Mouse (Mus musculus): ENCODE results near the gene Pomp. TPM values are rescaled to one million over a fixed set of nuclear protein-coding genes. Genes with fewer than 3 reads are reported as not detected.
A peak's percentile ranks its signal among the peaks of the same experiment; 100 is the strongest.

Pomp gene
- polyA plus RNA-seq, 1 experiment: 68.6 TPM

GRCm38 (mm10) chr5:147888313-147889297 is 28.3 kb downstream of the Pomp start:
- Histone ChIP-seq H3K4me1 (replicated peaks; ENCODE audit: control insufficient read depth, insufficient read depth, low read length) (no peaks in the 10 kb centered on the region), H3K27me3 (ENCODE audit: control insufficient read depth, insufficient read depth, low read length) (no peaks in the 10 kb centered on the region), H3K4me3 (ENCODE audit: control insufficient read depth, insufficient read depth, low read length) (no peak overlapping the region), H3K27ac (ENCODE audit: control insufficient read depth, insufficient read depth, low read length) (no peak overlapping the region), H3K36me3 (ENCODE audit: control insufficient read depth, insufficient read depth, low read length) (no peaks in the 10 kb centered on the region)
- WGBS: 81% methylated on average over 9 of the region's 12 CpGs
- no peak for DNase-seq
- no peak for TF ChIP-seq CTCF (IDR thresholded peaks at IDR 0.05; ENCODE audit: borderline replicate concordance, control insufficient read depth, extremely low read depth, insufficient read depth, low read length, poor library complexity)
- no peak for TF ChIP-seq POLR2A (IDR thresholded peaks at IDR 0.05; ENCODE audit: control insufficient read depth, extremely low read depth, insufficient read depth, low read length, poor library complexity)

DNA sequence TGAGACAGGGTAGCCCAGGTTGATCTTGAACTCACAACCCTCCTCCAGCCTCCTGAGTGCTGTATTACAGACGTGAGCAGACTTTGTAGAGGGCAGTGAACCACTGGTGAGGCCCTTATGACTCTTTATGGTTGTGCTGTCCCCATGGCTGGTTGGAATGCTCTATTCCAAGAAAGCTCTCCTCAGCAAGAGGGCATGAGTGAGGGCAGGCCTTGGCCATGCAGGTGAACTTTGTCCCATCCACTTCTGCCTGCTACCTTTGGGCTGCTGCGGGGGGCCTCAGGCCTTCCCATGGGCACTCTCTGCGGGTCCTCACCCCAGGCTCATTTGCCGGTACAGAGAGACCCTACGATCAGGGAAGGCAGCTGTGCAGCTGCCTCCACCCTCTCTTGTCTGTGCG is 32.5 kb downstream of the Pomp start:
- Histone ChIP-seq H3K36me3 (ENCODE audit: control insufficient read depth, insufficient read depth, low read length) (no peaks in the 10 kb centered on the region), H3K4me3 (ENCODE audit: control insufficient read depth, insufficient read depth, low read length) (no peak overlapping the region), H3K4me1 (replicated peaks; ENCODE audit: control insufficient read depth, insufficient read depth, low read length) (peaks cover 11% of the 10 kb centered on the region), H3K27me3 (ENCODE audit: control insufficient read depth, insufficient read depth, low read length) (no peaks in the 10 kb centered on the region), H3K27ac (ENCODE audit: control insufficient read depth, insufficient read depth, low read length) (no peak overlapping the region)
- no peak for DNase-seq
- WGBS: 97% methylated on average over 6 of the region's 6 CpGs
- no peak for TF ChIP-seq POLR2A (IDR thresholded peaks at IDR 0.05; ENCODE audit: control insufficient read depth, extremely low read depth, insufficient read depth, low read length, poor library complexity)
- no peak for TF ChIP-seq CTCF (IDR thresholded peaks at IDR 0.05; ENCODE audit: borderline replicate concordance, control insufficient read depth, extremely low read depth, insufficient read depth, low read length, poor library complexity)

DNA sequence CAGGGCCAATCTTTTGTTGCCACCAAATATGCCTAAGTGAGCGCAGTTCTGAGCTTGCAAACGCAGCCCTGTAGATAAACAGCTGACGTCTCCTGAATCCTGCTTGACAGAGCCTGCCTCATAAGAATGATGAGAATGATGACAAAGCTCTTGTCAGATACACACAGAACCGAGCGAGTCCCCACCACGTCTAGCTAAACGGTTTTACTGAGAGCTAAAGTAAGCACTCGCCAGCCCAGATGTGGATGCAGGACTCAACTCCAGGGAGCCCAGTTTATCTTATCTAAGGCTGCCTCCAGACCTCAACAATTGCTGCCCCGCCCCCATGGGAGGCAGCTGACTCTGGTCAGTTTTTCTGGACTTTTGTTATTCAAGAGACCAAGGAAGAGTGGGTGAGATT is 32.9 kb downstream of the Pomp start:
- 95% methylated on average over 9 of the region's 9 CpGs for WGBS
- H3K4me3 ChIP-seq (ENCODE audit: control insufficient read depth, insufficient read depth, low read length): no peak overlapping the region

GRCm38 (mm10) chr5:147893766-147894454 is 33.6 kb downstream of the Pomp start:
- Histone ChIP-seq H3K27me3 (ENCODE audit: control insufficient read depth, insufficient read depth, low read length) (no peaks in the 10 kb centered on the region), H3K36me3 (ENCODE audit: control insufficient read depth, insufficient read depth, low read length) (no peaks in the 10 kb centered on the region), H3K4me1 (replicated peaks; ENCODE audit: control insufficient read depth, insufficient read depth, low read length) (peaks cover 11% of the 10 kb centered on the region), H3K27ac (ENCODE audit: control insufficient read depth, insufficient read depth, low read length) (no peak overlapping the region), H3K4me3 (ENCODE audit: control insufficient read depth, insufficient read depth, low read length) (peak overlapping the region; percentile 75)
- WGBS: 13% methylated on average over 25 of the region's 25 CpGs
- peak; percentile 47 for DNase-seq
- TF ChIP-seq CTCF (IDR thresholded peaks at IDR 0.05; ENCODE audit: borderline replicate concordance, control insufficient read depth, extremely low read depth, insufficient read depth, low read length, poor library complexity): no peak
- TF ChIP-seq POLR2A (IDR thresholded peaks at IDR 0.05; ENCODE audit: control insufficient read depth, extremely low read depth, insufficient read depth, low read length, poor library complexity): no peak

More for the DNA sequence above, 32.9 kb downstream of the Pomp start:
- H3K36me3 ChIP-seq (ENCODE audit: control insufficient read depth, insufficient read depth, low read length): no peaks in the 10 kb centered on the region
- H3K4me1 ChIP-seq (replicated peaks; ENCODE audit: control insufficient read depth, insufficient read depth, low read length): peaks cover 11% of the 10 kb centered on the region
- DNase-seq: no peak
- TF ChIP-seq CTCF (IDR thresholded peaks at IDR 0.05; ENCODE audit: borderline replicate concordance, control insufficient read depth, extremely low read depth, insufficient read depth, low read length, poor library complexity) (no peak), POLR2A (IDR thresholded peaks at IDR 0.05; ENCODE audit: control insufficient read depth, extremely low read depth, insufficient read depth, low read length, poor library complexity) (no peak)
- no peaks in the 10 kb centered on the region for H3K27me3 ChIP-seq (ENCODE audit: control insufficient read depth, insufficient read depth, low read length)
- H3K27ac ChIP-seq (ENCODE audit: control insufficient read depth, insufficient read depth, low read length): no peak overlapping the region

DNA sequence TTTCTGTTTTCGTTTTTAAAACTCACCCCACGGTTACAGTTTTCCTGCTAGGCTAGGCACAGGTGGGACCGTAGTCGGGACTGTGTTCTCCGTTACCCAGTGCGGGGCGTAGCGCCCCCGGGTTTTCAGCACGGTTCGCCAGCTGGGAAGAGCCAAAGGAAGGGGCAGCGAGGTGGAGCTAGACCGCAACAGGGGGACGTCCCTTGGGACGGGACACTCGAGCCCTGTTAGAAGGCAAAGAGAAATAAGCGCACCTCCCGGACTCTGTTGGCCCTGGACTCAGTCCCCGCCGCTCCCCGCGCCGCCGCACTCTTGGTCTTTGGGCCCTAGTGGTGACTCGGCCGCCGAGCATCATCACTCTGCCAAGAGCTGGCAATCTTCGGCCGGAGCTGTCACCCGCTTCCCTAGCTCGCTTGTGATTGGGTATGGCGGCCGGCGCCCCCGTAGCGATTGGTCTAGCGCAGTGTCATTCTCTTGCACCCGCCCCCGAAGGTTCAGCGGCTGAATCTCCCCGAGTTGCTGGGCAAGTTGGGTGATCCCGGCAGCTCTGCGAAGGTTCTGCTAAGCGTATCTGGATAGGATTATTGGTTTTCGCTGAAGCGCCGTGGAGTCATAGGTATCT is 34.3 kb downstream of the Pomp start, which contains the start of gene Slc46a3:
TSS of gene Slc46a3 (minus strand) at position 361 of the 622 bp plus-strand sequence.
- H3K4me3 ChIP-seq (ENCODE audit: control insufficient read depth, insufficient read depth, low read length): peak within 1 kb of the TSS; percentile 75
- H3K4me1 ChIP-seq (replicated peaks; ENCODE audit: control insufficient read depth, insufficient read depth, low read length): peaks cover 11% of the 10 kb centered on the region
- H3K27me3 ChIP-seq (ENCODE audit: control insufficient read depth, insufficient read depth, low read length): no peaks in the 10 kb centered on the region
- no peak within 1 kb of the TSS for H3K27ac ChIP-seq (ENCODE audit: control insufficient read depth, insufficient read depth, low read length)
- TF ChIP-seq CTCF (IDR thresholded peaks at IDR 0.05; ENCODE audit: borderline replicate concordance, control insufficient read depth, extremely low read depth, insufficient read depth, low read length, poor library complexity) (peak; percentile 71; the same call in 1 of the 2 replicates), POLR2A (IDR thresholded peaks at IDR 0.05; ENCODE audit: control insufficient read depth, extremely low read depth, insufficient read depth, low read length, poor library complexity) (peak; percentile 52; the same call in 1 of the 2 replicates)
- WGBS: under 1% methylated on average over 47 of the region's 47 CpGs
- peak; percentile 93 for DNase-seq
- H3K36me3 ChIP-seq (ENCODE audit: control insufficient read depth, insufficient read depth, low read length): no peaks in the 10 kb centered on the region

Data from thymus, adult 2 months (tissue).